Mouse (Mus musculus) liver, embryonic 14.5 days (tissue): Measurements from ENCODE around the gene Etv4.
A peak's percentile ranks its signal among the peaks of the same experiment; 100 is the strongest.

Experiments
- CTCF ChIP-seq: IDR thresholded peaks from 2 replicates; pipeline ENCODE4 v1.5.1; 2016; ENCODE audit warnings: antibody characterized with exemption, low read depth, control low read depth
- EP300 ChIP-seq: IDR thresholded peaks from 2 replicates; pipeline ENCODE4 v1.6.1; 2016; ENCODE audit warnings: antibody characterized with exemption, low read depth

GRCm38 (mm10) chr11:101814375-101815102 is 29.4 kb upstream of the Etv4 start:
- TF ChIP-seq CTCF (peak; percentile 93), EP300 (no peak)
